Mouse (Mus musculus): ENCODE measurements around the gene Wnk1. TPM values are rescaled to one million over a fixed set of nuclear protein-coding genes. Genes with fewer than 3 reads are reported as not detected.

The Wnk1 gene
- polyA plus RNA-seq, 1 experiment: 478 TPM

DNA sequence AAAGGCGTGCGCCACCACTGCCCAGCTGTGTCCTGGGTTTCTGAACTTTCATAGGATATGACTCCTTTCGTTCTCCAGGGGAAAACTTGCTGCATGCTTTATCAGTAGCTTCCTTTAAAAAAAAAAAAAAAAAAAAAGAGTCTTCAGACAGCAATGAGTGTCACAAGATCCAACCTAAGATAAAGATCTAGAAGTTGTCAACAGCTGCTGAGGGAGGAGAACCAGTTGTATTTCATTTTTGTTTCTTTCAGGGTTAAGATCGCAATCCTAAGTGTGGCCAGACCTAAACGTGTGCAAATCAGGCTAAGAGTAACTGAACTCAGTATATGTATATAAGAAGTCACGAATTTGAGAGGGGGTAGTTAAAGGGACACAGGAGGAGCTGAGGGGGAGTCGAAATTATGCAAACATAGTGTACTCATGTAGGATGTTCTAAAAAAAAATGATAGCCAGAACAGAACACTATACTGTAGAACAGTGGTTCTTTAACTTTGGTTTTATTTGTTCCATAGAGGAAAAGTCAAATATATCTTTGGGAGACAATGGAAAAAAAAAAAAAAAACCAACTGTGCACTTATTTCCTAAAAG, 9.3 kb upstream of the Wnk1 start:
- Histone ChIP-seq H3K9ac (ENCODE audit: low read depth, poor library complexity, severe bottlenecking) (no peak overlapping the region), H3K4me1 (ENCODE audit: control insufficient read depth, insufficient read depth, low read length) (no peaks in the 10 kb centered on the region), H3K27ac (ENCODE audit: insufficient read depth, low read length) (no peak overlapping the region), H3K27me3 (ENCODE audit: control insufficient read depth, insufficient read depth, low read length, poor library complexity, severe bottlenecking) (no peaks in the 10 kb centered on the region), H3K9me3 (replicated peaks; ENCODE audit: control insufficient read depth, insufficient read depth, low read length, poor library complexity, severe bottlenecking) (no peaks in the 10 kb centered on the region), H3K36me3 (ENCODE audit: control insufficient read depth, insufficient read depth, low read length, poor library complexity, severe bottlenecking) (no peaks in the 10 kb centered on the region), H3K4me3 (ENCODE audit: low read depth, low read length) (no peak overlapping the region)
- TF ChIP-seq EP300 (IDR thresholded peaks at IDR 0.05; ENCODE audit: insufficient read depth, low read depth, low read length): no peak
- no peak for TF ChIP-seq CTCF (IDR thresholded peaks at IDR 0.05; ENCODE audit: low read depth, low read length)
- no peak for TF ChIP-seq POLR2A (IDR thresholded peaks at IDR 0.05; ENCODE audit: insufficient read depth, low read length)

GRCm38 (mm10) chr6:120045406-120045805, 6.9 kb upstream of the Wnk1 start:
- Histone ChIP-seq H3K4me3 (ENCODE audit: low read depth, low read length) (no peak overlapping the region), H3K36me3 (ENCODE audit: control insufficient read depth, insufficient read depth, low read length, poor library complexity, severe bottlenecking) (no peaks in the 10 kb centered on the region)
- TF ChIP-seq CTCF (IDR thresholded peaks at IDR 0.05; ENCODE audit: low read depth, low read length) (no peak), POLR2A (IDR thresholded peaks at IDR 0.05; ENCODE audit: insufficient read depth, low read length) (no peak), EP300 (IDR thresholded peaks at IDR 0.05; ENCODE audit: insufficient read depth, low read depth, low read length) (no peak)

DNA sequence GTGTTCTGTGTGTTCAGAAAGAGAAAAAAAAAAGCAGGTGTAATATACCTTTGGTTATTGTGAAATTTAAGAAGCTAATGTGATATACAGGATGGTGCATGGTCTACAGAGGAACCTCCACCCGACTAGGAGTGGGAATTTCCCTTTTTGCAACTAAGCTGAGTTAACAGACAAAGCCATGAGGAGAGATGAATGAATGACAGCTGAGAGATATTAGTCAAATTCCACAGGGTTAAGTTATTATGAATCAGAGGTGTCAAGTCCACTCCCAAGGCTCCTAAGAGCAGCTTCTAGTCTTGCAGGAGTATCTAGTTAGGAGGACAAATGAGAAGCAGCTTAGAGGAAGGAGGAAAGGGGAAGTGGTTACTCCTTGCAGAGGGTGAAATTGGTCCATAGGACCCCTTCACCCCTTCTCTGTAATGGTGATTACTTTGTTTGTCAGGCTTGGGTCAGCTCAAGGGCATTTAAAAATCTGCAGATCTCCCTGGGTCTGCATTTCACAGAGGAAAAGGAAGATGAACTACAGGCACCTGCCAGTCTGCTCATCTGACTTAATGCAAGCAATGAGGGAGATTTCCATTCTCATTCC, 4.3 kb upstream of the Wnk1 start:
- Histone ChIP-seq H3K9ac (ENCODE audit: low read depth, poor library complexity, severe bottlenecking) (no peak overlapping the region), H3K27me3 (ENCODE audit: control insufficient read depth, insufficient read depth, low read length, poor library complexity, severe bottlenecking) (no peaks in the 10 kb centered on the region), H3K4me3 (ENCODE audit: low read depth, low read length) (no peak overlapping the region), H3K4me1 (ENCODE audit: control insufficient read depth, insufficient read depth, low read length) (no peaks in the 10 kb centered on the region), H3K36me3 (ENCODE audit: control insufficient read depth, insufficient read depth, low read length, poor library complexity, severe bottlenecking) (no peaks in the 10 kb centered on the region), H3K9me3 (replicated peaks; ENCODE audit: control insufficient read depth, insufficient read depth, low read length, poor library complexity, severe bottlenecking) (no peaks in the 10 kb centered on the region), H3K27ac (ENCODE audit: insufficient read depth, low read length) (no peak overlapping the region)
- TF ChIP-seq CTCF (IDR thresholded peaks at IDR 0.05; ENCODE audit: low read depth, low read length): no peak
- no peak for TF ChIP-seq POLR2A (IDR thresholded peaks at IDR 0.05; ENCODE audit: insufficient read depth, low read length)
- no peak for TF ChIP-seq EP300 (IDR thresholded peaks at IDR 0.05; ENCODE audit: insufficient read depth, low read depth, low read length)

More at GRCm38 (mm10) chr6:120045406-120045805, 6.9 kb upstream of the Wnk1 start:
- Histone ChIP-seq H3K9me3 (replicated peaks; ENCODE audit: control insufficient read depth, insufficient read depth, low read length, poor library complexity, severe bottlenecking) (no peaks in the 10 kb centered on the region), H3K9ac (ENCODE audit: low read depth, poor library complexity, severe bottlenecking) (no peak overlapping the region), H3K27ac (ENCODE audit: insufficient read depth, low read length) (no peak overlapping the region), H3K4me1 (ENCODE audit: control insufficient read depth, insufficient read depth, low read length) (no peaks in the 10 kb centered on the region), H3K27me3 (ENCODE audit: control insufficient read depth, insufficient read depth, low read length, poor library complexity, severe bottlenecking) (no peaks in the 10 kb centered on the region)

- Histone ChIP-seq H3K4me1 (ENCODE audit: control insufficient read depth, insufficient read depth, low read length) (no peaks in the 10 kb centered on the region), H3K9me3 (replicated peaks; ENCODE audit: control insufficient read depth, insufficient read depth, low read length, poor library complexity, severe bottlenecking) (no peaks in the 10 kb centered on the region), H3K4me3 (ENCODE audit: low read depth, low read length) (no peak overlapping the region), H3K36me3 (ENCODE audit: control insufficient read depth, insufficient read depth, low read length, poor library complexity, severe bottlenecking) (peaks cover 8% of the 10 kb centered on the region), H3K27ac (ENCODE audit: insufficient read depth, low read length) (no peak overlapping the region), H3K9ac (ENCODE audit: low read depth, poor library complexity, severe bottlenecking) (no peak overlapping the region), H3K27me3 (ENCODE audit: control insufficient read depth, insufficient read depth, low read length, poor library complexity, severe bottlenecking) (no peaks in the 10 kb centered on the region)
- TF ChIP-seq CTCF (IDR thresholded peaks at IDR 0.05; ENCODE audit: low read depth, low read length) (no peak), EP300 (IDR thresholded peaks at IDR 0.05; ENCODE audit: insufficient read depth, low read depth, low read length) (no peak), POLR2A (IDR thresholded peaks at IDR 0.05; ENCODE audit: insufficient read depth, low read length) (no peak)
Measured at GRCm38 (mm10) chr6:120040557-120040857, 2.0 kb upstream of the Wnk1 start.

- Histone ChIP-seq H3K4me1 (ENCODE audit: control insufficient read depth, insufficient read depth, low read length) (no peaks in the 10 kb centered on the region), H3K9me3 (replicated peaks; ENCODE audit: control insufficient read depth, insufficient read depth, low read length, poor library complexity, severe bottlenecking) (no peaks in the 10 kb centered on the region), H3K27ac (ENCODE audit: insufficient read depth, low read length) (no peak overlapping the region), H3K4me3 (ENCODE audit: low read depth, low read length) (peak overlapping the region; percentile 69), H3K27me3 (ENCODE audit: control insufficient read depth, insufficient read depth, low read length, poor library complexity, severe bottlenecking) (no peaks in the 10 kb centered on the region), H3K9ac (ENCODE audit: low read depth, poor library complexity, severe bottlenecking) (peak overlapping the region; percentile 71), H3K36me3 (ENCODE audit: control insufficient read depth, insufficient read depth, low read length, poor library complexity, severe bottlenecking) (peaks cover 9% of the 10 kb centered on the region)
- TF ChIP-seq POLR2A (IDR thresholded peaks at IDR 0.05; ENCODE audit: insufficient read depth, low read length) (no peak), CTCF (IDR thresholded peaks at IDR 0.05; ENCODE audit: low read depth, low read length) (peak; percentile 10), EP300 (IDR thresholded peaks at IDR 0.05; ENCODE audit: insufficient read depth, low read depth, low read length) (0 out of 2 replicates have a peak, but pooled peaks have one; percentile 46)
Measured at GRCm38 (mm10) chr6:120039668-120040556, 1.4 kb upstream of the Wnk1 start.

DNA sequence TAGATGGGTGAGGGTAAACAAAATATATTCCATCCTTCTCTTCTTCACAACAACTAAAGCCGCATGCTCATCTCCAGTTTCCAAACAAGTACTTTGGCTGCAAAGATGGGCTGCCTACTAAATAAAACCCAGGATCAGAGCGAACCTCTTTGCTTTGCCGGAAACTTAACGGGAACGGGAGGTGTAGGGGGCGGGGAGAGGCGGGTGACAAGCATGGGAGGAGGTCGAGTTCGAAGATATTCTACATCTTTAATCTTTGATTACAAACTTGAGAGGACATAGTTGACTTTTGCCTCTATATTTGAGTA, 738 bp upstream of the Wnk1 start:
- H3K27me3 ChIP-seq (ENCODE audit: control insufficient read depth, insufficient read depth, low read length, poor library complexity, severe bottlenecking): no peaks in the 10 kb centered on the region
- peak overlapping the region; percentile 69 for H3K4me3 ChIP-seq (ENCODE audit: low read depth, low read length)
- TF ChIP-seq POLR2A (IDR thresholded peaks at IDR 0.05; ENCODE audit: insufficient read depth, low read length) (no peak), CTCF (IDR thresholded peaks at IDR 0.05; ENCODE audit: low read depth, low read length) (no peak), EP300 (IDR thresholded peaks at IDR 0.05; ENCODE audit: insufficient read depth, low read depth, low read length) (no peak)
- no peaks in the 10 kb centered on the region for H3K9me3 ChIP-seq (replicated peaks; ENCODE audit: control insufficient read depth, insufficient read depth, low read length, poor library complexity, severe bottlenecking)
- peak overlapping the region; percentile 71 for H3K9ac ChIP-seq (ENCODE audit: low read depth, poor library complexity, severe bottlenecking)
- no peaks in the 10 kb centered on the region for H3K4me1 ChIP-seq (ENCODE audit: control insufficient read depth, insufficient read depth, low read length)
- H3K27ac ChIP-seq (ENCODE audit: insufficient read depth, low read length): peak overlapping the region; percentile 93
- H3K36me3 ChIP-seq (ENCODE audit: control insufficient read depth, insufficient read depth, low read length, poor library complexity, severe bottlenecking): peaks cover 11% of the 10 kb centered on the region
